Mouse (Mus musculus): Measurements from ENCODE around the gene Cab39l.
"Not testable (repeated sequence)": the region's sequence is repeated elsewhere in the genome, so short reads cannot be mapped to it uniquely, and the experiment has no call there.

The Cab39l gene

DNA sequence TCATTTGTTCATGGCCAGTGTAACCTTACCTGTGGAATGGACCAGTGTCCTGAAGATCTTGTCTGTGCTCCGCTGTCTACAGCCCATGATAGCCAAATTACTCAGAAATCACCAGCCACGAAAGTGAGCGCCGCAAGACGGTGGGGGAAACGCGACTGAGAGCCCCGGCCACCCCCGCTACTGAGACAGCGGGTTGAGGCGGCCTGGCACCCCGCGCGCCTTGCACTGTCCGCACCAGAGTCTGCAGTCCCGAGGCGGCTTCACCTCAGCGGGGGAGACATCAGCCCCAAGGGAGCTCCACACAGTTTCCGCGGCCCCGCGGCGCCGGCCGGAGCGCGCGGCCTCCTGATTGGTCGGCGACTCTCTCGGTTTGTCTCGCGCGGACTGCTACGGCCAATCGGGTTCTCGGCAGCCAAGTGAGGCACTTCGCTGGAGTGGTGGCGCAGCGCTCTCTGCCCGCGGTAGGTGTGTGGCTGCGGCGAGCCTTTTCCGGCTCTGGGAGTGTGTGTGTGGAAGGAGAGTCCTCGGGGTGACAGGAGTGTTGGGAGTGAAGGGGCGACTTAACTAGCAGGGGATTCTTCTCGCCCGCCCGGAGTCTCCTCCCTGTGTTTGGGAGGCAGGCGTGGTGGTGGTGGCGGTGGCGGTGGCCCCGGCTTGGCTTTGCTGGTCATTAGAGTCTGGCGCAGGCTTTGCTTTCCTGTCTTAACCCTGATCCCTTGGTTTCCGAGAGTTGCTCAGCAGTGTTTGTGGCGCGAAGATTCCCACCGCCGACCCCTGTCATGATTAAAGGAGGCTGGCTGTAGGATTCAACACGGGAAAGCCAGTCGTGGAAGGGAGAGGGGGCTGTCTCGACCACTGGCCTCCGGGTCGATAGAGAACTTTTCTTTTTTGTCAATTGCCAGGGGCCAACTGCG is at the start of gene Cab39l, which contains the start of gene Setdb2:
TSS of gene Cab39l (plus strand) at position 415 of the 914 bp plus-strand sequence.
TSS of gene Setdb2 (minus strand) at position 327 of the 914 bp plus-strand sequence.
- DNase-seq (ENCODE audit: low read depth, low spot score): peak; percentile 97

DNA sequence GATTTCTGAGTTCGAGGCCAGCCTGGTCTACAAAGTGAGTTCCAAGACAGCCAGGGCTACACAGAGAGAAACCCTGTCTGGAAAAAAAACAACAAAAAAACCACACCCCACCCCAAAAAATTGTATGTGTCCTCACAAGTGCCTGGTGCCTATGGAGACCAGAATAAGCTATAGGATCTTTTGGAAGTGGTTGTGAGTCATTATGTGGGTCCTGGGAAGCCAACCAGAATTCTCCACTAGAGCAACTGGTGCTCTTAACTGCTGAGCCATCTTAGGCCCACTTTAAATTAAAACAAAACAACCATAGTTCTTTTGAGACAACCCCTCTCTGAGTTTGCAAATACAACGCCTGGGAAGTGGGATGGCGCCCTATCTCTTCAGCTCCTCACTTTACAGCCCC is 45.5 kb upstream of the Cab39l start, which contains the start of gene Phf11c:
TSS of gene Phf11c (minus strand) at position 101 of the 400 bp plus-strand sequence.
- DNase-seq (ENCODE audit: low read depth, low spot score): no peak

DNA sequence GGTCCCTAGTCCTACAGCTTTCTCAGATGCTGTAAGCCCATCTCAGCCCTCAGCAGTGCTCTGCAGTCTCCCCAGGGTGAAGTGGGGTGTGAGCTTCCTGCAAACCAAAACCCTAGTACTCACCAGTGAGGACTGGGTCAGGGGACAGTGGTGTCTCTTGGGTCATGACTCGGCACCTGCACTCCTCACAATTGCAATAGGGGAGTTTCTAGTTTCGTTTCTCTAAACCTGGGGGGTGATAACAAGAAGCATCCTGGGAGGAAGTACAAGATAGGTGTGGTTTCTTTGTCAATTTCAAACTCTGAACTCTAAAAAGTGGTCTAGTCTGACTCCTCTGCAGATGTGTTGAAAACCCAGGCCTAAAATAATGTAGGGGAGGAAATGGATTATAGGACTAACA is 43.8 kb upstream of the Cab39l start:
- no peak for DNase-seq (ENCODE audit: low read depth, low spot score)

DNA sequence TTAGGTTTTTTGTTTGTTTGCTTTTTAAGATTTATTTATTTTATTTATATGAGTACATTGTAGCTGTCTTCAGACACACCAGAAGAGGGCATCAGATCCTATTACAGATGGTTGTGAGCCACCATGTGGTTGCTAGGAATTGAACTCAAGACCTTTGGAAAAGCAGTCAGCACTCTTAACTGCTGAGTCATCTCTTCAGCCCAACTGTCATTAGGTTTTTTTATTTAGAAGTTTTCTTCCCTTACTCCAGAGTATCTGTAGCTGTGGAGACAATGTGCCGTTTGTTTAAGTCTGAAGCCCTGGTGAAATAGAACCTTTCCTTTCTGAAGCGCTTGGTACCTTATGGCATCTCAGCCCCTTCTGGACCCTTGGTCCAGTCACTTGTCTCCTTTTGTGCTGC is 25.8 kb upstream of the Cab39l start:
- not testable (repeated sequence) for DNase-seq (ENCODE audit: low read depth, low spot score)

DNA sequence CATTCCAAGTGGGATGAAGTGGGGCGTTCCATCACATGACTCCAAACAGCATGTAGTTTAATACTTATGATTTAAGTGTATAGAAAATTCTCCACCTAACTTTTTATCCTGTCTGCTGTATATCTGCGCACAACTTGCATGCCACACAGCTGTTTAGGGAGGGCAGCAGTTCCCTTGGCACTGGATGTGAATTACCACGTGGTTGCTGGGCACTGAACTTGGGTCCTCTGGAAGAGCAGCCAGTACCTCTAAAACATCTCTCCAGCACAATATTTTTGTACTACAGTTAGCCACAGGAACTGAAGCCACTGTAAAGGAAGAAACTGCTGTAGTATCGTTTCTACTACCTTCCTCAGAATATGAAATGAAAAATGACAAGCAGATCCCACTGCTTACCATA is 22.6 kb upstream of the Cab39l start:
- no peak for DNase-seq (ENCODE audit: low read depth, low spot score)

DNA sequence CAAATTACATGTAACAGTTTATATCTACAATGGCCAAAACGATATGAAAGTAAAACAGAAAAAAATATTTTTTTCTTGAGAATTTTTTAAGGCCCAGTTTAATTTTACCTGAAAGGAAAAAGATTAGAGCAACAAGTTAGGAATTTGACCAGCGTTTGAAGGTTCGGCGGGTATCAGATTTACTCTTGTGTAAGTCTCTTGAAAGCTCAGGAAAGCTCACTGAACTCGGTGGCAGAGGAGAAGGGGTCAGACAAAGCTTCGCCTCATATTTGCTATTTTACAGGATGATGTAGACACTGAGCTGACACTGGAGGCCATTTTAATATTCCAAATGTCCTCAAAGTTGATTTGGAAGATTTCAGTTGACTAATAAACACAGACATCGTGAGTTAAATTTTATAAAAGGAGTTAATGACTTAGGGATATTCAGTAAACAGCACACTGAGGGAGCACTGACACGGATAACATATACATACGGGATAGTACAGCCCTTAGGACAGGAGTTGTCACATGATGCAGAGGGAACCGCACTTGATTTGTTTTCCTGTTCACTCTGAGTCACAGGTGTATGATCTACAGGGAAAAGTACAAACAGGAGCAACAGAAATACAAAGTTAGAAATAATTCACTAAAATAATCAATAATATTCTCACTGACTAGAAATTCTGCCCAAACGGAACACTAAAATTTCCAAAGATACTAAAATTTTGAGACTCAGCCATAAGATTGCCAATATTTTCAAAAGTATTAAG is 17.7 kb upstream of the Cab39l start:
- DNase-seq (ENCODE audit: low read depth, low spot score): no peak

DNA sequence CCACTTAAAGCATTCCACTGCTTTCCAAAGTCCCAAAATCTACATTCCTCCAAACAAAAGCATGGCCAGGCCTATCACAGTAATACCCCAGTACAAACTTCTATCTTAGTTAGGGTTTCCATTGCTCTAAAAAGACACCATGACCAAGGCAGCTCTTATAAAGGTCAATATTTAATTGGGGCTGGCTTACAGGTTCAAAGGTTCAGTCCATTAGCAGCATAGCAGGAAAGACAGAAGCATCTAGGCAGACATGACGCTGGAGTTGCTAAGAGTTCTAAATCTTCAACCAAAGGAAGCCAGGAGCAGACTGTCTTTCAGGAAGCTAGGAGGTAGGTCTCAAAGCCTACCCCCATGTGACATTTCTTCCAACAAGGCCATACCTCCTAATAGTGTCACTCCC is 10.2 kb upstream of the Cab39l start:
- DNase-seq (ENCODE audit: low read depth, low spot score): no peak

DNA sequence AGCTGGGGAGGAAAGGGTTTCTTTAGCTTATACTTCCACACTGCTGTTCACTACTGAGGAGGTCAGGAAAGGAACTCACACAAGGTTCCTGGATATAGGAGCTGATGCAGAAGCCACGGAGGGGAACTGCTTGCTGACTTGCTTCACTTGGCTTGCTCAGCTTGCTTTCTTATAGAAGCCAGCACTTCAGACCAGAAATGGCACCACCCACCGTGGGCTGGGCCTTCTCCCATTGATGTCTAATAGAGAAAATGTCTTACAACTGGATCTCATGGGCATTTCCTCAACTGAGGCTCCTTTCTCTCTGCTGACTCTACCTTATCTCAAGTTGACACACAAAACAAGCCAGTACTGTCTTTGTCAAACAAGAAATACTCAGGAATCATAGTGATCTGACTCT is 6.9 kb upstream of the Cab39l start:
- DNase-seq (ENCODE audit: low read depth, low spot score): no peak

DNA sequence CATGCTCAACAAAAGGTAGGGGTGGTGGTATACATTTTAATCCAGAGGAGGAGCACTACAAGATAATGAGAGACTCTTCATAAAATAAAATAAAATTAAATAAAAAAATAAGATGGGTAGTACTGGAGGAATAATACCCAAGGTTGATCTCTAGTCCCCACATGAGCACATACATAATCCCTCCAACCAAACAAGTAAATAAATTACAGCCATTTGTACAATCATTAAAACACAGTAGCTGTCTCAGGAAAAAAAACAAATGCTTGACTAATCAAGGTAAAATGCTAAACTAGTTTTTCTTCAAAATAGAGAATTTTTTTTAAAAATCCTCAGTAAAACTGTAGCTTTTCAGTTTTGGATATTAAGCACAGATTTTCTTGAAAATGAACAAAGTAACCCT is 5.6 kb upstream of the Cab39l start:
- DNase-seq (ENCODE audit: low read depth, low spot score): no peak

DNA sequence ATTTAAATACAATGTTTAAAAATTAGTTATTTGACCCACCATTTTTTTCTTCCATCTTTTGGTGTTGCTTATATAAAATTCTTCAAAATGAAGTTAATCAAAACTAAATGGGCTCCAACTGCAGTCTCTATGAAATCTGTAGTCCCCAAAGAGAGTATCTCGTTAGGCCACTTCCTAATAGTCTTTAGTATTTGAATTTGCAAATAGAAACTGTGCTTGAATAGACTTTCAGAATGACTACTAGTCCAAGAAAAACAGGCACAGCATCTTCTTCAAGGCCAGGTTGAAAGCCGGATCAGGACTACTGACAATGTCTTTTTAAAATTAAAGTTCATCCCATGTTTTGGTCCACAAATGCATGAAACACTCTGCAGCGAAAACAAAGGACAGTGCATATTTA is 3.4 kb upstream of the Cab39l start:
- DNase-seq (ENCODE audit: low read depth, low spot score): no peak

DNA sequence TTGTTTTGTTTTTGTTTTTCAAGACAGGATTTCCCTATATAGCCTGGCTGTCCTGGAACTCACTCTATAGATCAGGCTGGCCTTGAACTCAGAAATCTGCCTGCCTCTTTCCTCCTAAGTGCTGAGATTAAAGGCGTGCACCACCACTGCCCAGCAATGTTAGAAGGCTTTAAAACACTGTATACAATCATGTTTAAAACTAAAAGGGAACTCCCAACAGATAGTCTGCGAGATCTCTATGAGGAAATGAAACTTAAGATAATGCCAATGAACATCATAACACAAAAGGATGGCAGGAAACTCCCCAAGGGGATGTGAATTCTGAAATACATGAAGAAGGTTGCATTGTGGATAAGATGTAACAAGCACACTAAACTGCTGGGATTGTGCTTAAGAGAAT is 2.3 kb upstream of the Cab39l start:
- DNase-seq (ENCODE audit: low read depth, low spot score): no peak

DNA sequence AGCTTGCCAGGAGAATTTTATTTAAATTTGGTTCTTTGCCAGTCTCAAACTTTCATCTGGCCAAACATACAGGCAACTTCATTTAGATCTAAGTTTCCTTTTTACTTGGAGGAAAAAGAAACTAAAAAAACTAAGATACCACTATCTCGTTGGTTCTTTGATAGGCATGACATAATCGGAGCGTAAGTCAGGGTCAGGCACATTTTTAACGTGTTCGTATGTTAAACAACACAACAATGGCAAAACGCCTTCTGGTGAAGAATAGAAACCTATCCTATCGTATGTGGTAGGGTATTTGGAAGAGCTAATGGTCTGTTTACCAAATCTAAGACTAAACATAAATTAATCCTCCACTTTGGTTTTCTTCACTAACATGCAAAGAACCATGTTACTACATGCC is 733 bp upstream of the Cab39l start:
- DNase-seq (ENCODE audit: low read depth, low spot score): peak; percentile 10

DNA sequence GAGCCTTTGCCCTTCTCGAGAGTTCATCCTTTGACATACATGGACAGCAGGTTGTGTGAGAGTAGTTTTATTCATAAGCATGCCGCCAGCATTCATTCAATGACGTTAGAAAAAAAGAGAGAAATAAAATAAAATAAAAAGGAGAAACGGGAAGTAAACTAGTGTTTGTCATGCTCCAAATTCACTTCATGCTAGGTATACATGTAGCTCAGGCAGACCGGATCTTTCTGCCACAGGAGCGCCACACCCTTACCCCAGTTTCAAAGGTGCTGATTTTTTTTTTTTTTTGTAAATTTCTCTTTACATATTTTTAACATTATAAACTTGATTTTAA is 667 bp downstream of the Cab39l start:
- no peak for DNase-seq (ENCODE audit: low read depth, low spot score)

DNA sequence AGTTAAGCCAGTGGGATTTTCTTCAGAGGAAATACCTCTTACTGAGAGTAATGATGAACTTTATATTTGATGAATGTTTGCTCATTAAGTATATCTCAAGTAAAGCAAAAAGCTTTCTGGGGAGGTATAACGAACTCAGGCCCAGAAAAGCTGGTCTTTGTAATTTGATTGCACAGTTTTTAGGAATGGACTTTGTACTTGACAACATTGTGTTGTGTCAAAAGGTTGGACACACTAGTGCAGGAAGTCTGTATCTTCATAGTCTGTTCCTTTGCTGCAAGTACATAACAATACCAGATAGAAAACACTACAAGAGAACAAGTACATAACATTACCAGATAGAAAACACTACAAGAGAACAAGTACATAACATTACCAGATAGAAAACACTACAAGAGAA is 4.6 kb downstream of the Cab39l start:
- no peak for DNase-seq (ENCODE audit: low read depth, low spot score)

DNA sequence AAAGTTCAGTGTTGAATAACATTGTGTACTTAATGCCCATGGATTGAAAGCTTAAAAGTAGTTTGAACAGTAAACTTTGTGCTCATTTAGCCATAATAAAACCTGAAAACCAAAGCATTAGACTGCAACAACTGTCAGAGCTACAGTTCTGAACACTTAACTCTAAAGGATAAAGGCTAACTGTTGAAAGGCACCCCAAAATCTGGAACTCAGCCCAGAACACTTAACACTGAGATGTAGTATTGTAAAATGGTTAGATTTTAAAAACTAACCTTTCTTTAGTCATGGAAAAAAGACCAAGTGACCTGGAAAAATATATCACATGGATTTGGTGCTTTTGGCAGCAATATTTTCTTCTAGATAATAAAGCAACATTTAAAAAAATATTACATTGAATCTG is 7.2 kb downstream of the Cab39l start:
- DNase-seq (ENCODE audit: low read depth, low spot score): peak; percentile 18

DNA sequence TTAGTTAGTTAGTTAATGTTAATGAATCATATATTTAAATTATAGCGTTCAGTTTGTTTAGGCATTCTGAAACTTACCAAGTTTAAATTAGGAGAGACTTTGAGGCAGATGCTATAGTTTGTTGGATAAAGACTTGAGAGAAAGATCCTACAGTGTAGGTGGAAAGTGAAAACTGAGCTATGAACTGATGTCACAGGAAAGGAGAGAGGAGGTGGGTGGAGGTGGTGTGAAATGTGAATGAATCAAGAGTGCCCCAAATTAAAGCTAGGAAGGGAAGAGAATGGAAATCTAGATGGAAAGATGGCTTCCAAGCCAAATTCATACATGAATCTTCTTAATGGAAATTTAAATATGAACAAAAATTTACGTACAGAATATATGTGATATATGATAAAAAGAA is 25.7 kb downstream of the Cab39l start:
- peak; percentile 66 for DNase-seq (ENCODE audit: low read depth, low spot score)

DNA sequence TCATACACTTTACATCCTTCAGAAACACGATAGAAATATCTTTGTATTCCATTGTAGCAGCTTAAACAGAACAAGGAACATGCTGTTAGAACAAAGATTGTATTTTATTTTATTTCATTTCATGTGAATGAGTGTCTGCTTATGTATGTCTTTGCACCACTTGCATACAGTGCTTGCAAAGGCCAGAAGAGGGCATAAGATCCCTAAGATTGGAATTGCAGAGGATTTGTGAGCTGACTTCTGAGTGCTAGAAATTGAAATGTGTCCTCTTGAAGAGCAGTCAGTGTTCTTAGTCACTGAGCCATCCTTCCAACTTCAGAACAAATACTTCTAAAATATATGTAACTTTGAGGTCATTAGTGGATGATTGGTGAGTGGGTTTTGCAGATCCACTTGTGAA is 27.0 kb downstream of the Cab39l start:
- DNase-seq (ENCODE audit: low read depth, low spot score): peak; percentile 71

DNA sequence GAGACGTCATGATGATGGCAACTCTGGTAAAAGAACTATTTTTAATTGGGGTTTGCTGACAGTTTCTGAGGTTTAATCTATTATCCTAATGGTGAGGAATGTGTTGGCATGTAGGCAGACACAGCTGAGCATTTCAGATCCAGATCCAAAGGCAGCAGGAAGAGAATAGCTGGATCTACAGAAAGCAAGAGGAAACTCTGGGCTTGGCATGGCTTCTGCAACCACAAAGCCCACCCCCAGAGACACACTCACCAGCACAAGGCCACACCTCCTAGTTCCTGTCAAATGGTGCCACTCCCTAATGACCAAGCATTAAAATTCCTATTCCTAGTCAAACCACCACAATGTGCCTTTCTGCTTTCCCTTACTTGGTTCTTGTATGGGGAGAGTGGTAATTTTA is 30.0 kb downstream of the Cab39l start:
- DNase-seq (ENCODE audit: low read depth, low spot score): no peak

DNA sequence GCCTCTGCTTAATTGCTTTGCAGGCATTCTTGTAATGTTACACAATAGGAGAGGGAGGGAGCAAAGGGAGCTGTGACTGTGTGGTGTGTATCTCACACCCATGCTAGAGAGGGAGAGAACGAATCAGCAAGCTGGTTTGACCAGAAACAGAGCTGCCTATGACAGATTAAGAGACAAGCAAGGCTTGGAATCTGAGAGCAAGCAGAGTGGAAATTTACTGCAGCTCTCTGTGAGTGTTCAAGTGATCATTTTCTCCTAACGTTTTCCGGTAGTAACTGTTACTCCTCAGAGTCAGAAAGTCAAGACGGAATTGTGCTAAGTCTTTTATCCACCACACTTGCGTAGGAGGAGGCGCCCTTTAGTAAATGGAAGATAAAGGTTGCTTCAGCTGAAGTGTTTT is 37.9 kb downstream of the Cab39l start:
- peak; percentile 87 for DNase-seq (ENCODE audit: low read depth, low spot score)

DNA sequence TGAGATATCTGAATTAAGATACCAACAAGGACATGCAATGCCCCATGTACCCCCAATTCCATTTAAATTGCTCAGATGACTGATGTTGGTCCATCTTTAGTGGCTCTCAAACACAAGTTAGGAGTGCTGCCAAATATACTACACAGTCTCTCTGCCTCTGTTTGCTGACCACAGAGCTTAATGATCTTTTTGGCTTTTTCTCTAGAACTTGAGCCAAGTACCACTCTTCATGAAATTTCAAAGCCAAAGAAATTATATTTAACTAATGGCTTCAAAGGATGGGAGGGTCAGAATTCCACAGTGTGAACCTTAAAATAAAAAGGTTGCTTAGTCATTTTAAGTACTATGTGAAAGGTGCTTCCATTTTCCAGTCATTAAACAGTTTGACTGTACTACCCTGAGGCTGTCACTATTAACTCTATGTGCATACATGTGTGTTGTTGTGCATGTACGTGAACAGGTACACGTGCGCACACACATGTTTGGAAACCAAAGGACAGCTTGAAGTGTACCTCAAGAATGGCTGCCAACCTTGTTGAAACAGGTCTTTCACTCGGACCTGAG is 44.6 kb downstream of the Cab39l start:
- DNase-seq (ENCODE audit: low read depth, low spot score): no peak

DNA sequence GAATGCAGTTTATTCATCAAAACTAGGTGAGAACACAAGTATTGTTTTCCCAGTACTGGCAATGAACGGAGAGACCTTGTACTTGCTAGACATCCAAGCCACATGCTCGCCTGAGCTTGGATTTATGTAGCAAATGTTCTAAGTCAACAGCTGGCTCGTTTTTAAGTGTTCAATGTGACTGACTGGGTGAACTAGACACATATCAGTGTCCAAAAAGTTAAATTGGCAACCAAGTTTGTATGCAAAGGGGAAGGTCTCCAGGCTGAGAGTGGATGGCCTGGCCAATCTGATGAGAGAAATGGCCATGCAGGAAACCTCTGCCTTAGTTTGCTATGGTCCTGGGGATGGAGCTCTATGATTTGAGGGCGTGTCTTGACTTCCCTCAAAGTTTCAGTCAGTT is 51.6 kb downstream of the Cab39l start:
- no peak for DNase-seq (ENCODE audit: low read depth, low spot score)

DNA sequence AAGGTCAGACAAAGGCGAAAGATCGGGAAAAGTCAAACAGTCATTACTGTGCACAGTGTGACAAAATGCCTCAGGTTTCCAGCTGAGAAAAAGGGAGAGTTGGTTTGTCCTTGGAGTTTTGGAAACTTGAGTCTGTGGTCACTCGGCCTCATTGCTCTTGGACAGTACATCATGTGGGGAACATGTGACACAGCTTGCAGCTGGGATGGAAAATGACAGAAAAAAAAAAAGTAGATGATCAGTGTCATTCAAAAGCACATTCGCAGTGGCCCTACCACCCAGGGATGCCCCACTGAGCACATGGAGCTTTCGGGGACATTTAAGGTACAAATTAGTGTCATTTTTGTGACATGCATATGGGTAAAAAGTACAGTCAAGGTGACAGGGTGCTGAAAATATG is 57.2 kb downstream of the Cab39l start:
- DNase-seq (ENCODE audit: low read depth, low spot score): no peak

DNA sequence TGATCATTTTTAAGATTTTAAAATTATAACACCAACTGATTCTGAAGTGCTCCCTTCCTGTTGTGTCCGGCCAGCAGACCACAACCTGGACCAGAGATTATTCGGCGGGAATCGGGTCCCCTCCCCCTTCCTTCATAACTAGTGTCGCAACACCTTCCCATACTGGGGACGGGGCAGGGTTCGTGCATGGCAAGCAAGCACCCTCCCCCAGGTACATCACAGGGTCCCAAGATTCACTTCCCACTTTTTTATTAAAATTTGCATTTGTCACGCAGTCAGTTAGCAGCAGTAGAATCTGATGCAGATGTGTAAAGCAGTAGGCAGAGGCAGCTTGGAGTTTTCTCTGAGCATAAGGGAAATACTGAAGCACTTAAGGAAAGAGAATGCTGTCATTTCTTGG is 64.1 kb downstream of the Cab39l start:
- no peak for DNase-seq (ENCODE audit: low read depth, low spot score)
